Mouse (Mus musculus): ENCODE results near the gene Clybl. TPM values are rescaled to one million over a fixed set of nuclear protein-coding genes. Genes with fewer than 3 reads are reported as not detected.

Gene Clybl
- polyA plus RNA-seq, 1 experiment = 10.7 TPM

DNA sequence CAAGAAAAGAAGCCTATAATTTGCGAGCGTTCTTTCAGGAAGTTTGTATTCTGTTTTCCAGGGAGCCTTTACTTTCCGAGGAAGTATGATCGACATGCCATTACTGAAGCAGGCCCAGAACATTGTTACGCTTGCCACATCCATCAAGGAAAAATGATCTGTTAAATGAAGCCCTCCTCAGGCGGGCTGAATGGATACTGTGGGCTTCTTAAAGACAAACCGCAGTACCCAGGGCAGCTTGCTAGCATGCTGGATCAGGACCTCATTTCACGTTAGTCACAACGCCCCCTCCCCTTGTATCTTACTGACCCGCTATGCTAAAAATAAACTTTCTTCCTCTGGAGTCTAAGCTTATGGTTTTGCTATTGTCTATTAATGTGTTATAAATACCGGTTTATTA, 220.4 kb downstream of the Clybl start:
- 84% methylated on average over 11 of the region's 11 CpGs for WGBS
- no peak for DNase-seq (ENCODE audit: low read depth, low spot score)

DNA sequence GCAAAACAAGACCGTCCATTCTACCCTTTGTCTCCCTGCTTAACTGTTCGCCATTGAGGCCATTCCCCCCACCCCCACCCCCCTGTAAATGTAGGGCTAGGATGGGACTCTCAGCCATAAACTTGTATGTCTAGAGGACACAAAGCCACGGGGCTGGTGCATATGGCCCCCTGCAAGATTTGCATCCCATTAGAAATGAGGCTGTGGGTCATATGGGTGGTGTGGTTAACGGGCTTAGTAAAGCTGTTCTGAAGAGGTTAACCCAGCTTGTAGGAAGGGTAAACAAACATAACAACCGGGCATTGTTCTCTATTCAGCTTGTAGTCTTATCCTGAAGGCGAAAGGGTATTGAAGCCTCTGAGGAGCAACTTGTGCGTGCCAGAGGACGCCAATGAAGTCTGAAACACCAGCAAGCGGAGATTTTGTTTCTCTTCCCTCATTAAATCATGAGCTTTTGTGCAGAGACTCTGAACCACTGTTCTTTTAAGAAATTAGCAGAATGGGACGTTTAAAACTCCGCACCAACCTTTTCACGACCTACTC, 221.3 kb downstream of the Clybl start:
- DNase-seq (ENCODE audit: low read depth, low spot score) = no peak
- WGBS = 68% methylated on average over 12 of the region's 12 CpGs

DNA sequence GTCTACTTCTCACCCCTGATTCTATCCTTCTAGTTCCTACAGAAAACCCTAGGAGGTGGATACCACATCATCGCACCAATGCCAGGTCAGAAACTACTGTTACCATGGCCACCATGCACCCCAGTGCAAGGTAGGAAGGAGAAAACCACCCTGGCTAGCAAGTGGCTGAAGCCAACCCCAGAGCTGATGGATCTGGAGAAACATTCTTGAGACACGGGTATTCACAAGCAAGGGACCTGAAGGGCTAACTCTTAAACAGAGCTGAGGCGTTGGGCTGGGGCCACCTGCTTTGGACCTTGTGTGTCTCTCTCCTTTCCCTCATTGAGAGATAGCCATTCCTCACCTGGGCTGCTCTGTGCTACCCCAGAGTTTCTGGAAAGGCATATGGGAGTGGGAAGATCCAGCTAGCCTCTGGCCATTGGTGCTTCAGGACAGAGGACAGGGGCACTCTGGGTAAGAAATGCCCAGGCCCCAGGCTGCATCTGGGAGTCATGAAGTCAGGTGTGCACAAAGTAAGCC, 222.0 kb downstream of the Clybl start:
- WGBS = 93% methylated on average over 3 of the region's 3 CpGs
- no peak for DNase-seq (ENCODE audit: low read depth, low spot score)

DNA sequence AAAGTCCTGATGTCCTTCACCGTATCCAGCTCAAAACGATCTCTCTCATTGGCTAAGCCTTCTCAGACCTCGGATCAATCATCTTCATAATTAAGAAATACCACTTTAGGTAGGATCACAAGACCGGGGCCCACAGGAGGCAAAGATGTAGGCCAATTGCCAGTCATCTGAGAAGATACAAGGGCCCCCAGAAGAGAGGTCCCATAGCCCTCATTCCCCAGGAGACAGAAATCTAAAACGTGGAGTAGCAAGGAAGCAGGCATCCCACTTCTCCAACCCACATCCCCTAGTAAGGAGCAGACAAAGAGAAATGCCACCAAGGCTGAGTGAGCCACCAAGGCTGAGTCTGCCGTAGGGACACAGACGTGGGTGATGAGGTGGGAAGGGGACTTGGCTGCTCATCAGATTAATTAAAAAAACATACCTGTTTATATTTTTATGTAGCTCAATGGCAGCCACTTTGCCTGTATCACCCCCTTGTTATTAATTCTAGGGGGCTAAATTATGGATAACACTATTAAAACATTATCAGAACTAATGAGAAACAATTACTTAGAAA, 223.2 kb downstream of the Clybl start:
- DNase-seq (ENCODE audit: low read depth, low spot score) = no peak
- WGBS = 90% methylated on average over 7 of the region's 7 CpGs

DNA sequence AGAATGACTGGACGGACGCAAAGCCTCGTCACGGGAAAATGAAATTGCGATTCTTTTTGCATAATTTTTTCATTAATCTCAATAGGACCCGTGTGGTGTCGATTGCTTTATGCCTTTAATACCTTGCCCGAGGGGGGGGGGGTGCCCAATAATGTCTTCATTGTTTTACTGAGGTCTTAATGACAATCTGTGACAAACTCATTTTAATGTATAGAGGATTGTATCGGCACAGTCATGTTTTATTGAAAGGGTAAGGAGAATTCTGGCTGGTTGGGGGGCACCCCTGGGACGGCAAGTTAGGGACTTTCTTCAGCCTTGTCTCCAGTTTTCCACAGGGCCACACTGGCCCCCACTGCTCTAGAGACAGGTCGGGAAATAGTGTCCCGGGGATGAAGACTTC, 223.7 kb downstream of the Clybl start:
- DNase-seq (ENCODE audit: low read depth, low spot score) = no peak
- WGBS = 70% methylated on average over 12 of the region's 12 CpGs

DNA sequence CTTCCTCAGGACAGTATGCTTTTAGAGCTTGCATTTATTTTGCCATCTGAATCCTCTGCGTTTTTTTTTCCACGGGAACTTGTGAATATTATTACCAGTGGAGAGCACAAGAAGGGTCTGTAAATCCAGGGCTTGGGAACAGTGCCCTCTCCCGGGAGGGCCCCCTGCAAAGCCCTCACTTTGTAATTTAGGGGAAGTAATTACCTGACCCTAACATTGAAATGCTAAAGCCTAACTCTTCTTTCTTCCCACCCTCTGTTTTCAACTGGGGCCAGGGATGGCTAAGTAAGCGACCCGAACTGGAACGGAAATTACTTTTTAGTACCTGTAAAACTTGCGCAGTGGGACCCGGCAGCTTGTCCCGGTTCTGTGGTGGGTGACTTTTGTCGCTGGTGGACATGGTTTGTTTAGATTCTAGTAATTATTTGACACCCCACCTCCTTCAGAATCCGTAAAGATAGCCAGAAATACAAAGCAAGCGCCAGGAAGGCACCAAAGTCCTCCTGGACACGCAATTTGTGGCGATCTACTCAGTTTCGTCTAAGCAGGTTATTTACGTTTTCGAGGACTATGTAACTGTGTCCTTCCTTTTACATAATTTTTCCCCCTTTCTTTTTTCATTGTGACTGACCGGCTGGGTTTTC, 224.5 kb downstream of the Clybl start:
- no peak for DNase-seq (ENCODE audit: low read depth, low spot score)
- WGBS = 9% methylated on average over 18 of the region's 18 CpGs

DNA sequence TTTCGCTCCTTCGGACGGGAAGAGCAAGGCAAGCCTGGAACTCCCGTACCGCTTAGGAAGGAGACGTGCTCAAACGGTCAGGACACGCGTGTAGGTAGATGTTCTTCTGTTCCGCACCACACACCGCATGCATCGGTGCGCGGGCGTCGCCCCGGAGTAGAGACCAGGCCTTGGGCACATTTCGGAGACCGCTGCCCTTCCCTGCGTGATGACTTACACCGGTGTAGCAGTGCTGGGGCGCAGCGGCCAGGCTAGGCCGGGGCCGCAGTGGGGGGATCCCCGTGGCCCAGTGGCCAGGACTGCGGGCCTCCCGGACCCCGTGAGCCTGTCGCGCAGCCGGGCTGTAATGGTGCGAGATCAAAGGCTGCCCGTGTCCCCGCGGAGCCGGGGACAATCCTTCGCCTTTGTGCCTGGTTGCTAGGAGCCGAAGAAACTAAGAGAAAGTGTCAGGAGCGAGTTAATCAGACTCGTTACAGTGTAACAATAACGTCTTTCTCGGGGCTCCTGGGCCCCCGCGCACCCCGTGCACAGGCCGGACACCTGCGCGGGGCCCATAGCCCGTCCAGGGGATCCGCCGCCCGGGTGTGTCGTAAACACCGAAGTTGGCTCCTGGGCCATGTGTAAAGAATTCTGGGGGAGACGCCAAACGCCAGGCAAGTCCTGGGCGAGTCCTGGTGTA, 225.2 kb downstream of the Clybl start:
- DNase-seq (ENCODE audit: low read depth, low spot score) = no peak
- 3% methylated on average over 58 of the region's 58 CpGs for WGBS

DNA sequence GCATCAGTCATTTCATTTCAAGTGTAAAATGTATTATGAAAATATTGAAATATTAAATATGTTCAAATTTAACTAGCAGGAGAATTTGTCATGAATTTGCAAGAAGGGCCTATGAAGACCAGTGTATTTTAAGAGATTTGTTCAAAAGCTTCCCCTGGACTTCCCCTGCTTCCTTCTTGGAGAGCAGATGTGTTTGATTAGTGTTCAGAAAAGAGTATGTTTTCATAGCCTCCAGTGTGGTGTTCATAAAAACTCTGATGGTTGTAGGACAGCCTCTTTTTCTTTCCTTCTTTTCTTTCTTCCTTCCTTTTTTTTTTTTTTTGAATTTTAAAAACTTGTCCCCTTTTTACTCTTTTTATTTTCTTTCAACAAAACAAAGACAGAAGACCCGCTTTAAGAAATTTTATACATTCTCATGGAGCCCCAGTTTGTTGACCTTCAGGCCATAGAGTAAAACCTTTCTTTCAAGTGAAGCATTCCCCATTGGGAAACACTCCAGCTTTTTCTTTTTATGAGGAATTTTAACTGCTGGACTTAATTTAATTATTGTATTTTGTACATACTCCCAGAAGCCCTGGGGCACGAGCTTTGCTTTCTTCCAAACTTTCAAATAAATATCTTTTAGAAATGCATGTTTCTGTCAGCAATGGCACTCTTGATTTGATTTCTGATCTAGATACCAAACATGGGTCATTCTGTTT, 231.5 kb downstream of the Clybl start:
- 55% methylated on average over 2 of the region's 2 CpGs for WGBS
- DNase-seq (ENCODE audit: low read depth, low spot score) = no peak

DNA sequence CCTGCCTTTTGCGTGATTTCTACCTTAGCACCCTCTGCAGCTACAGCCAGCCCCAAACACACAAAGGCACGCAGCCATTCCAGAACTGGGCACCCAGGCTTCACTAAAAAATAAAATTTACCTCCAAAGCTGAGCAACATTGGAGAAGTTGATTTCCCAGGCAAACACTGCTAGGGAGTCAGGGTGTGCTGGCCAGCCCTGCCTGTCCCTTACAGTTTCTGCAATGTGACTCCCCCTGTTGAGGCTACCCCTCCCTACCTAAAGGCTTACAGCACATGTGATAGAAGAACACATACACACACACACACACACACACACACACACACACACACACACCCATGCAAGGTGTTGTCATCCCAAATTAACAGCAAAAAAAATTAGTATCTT, 232.0 kb downstream of the Clybl start:
- 78% methylated on average over 2 of the region's 2 CpGs for WGBS
- no peak for DNase-seq (ENCODE audit: low read depth, low spot score)

DNA sequence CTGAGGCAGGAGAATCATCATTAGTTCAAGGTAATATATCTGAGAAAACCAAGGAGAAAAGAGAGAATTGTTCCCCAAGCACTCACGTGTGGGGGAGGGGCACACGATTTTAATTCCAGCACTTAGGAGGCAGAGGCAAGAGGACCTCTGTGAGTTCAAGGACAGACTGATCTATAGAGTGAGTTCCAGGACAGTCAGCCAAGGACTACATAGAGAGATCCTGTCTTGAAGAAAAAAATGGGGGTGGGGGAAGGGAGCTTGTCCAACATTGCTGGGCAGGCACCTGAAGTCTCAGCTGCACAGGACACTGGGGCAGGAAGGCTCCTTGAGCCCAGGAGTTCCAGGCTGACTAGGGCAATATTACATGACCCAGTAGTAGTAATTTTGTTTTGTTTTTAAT, 233.3 kb downstream of the Clybl start:
- WGBS = 90% methylated on average over 2 of the region's 2 CpGs
- DNase-seq (ENCODE audit: low read depth, low spot score) = no peak

DNA sequence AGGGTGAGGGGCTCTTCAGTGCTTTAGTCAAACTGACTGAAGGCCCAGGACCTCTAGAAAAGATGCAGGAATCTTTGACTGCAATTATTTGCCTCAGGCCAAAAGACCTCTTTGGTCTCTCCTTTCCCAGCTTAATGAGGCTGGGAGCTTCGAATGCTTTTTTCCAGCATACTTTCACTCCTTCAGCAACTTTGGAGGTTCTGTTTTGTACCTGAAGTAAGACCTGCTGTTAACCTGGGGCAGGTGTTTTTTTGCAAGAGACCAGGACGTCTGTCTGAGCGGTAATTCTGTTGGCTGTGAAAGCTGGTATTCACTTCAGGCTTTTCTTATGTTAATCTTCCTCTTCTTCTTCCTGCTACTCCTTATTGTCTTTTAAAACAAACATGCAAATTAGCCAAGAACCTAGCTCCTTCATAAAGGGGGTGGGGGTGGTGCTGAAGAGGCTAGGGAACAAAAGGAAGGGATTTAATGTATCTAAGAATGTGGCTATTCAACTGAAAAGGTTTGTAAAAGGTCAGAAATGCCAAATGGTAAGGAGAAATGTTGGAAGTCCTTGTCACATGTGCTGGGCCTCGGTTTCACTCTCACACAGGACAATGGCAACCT, 234.8 kb downstream of the Clybl start:
- DNase-seq (ENCODE audit: low read depth, low spot score) = no peak
- 45% methylated on average over 4 of the region's 4 CpGs for WGBS

DNA sequence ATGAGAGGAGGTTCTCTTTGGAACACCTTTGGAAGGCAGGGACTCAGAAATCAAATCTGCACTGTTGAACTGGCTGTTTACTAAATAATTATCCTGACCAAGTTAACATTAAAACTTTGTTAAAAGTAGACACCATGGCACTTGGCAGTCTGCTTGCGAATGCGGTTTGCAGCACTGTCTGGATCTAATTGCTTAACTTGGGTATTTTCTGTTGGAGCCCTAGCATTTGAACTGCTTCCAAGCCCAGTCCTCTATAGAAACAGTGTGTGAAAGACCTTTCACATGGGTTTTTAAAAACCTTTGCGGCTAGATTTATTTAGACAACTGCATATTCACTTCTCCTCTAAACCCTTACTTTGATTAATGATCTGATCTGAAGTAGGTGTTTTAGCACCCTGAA, 242.9 kb downstream of the Clybl start:
- DNase-seq (ENCODE audit: low read depth, low spot score) = no peak
- 95% methylated on average over 3 of the region's 3 CpGs for WGBS

DNA sequence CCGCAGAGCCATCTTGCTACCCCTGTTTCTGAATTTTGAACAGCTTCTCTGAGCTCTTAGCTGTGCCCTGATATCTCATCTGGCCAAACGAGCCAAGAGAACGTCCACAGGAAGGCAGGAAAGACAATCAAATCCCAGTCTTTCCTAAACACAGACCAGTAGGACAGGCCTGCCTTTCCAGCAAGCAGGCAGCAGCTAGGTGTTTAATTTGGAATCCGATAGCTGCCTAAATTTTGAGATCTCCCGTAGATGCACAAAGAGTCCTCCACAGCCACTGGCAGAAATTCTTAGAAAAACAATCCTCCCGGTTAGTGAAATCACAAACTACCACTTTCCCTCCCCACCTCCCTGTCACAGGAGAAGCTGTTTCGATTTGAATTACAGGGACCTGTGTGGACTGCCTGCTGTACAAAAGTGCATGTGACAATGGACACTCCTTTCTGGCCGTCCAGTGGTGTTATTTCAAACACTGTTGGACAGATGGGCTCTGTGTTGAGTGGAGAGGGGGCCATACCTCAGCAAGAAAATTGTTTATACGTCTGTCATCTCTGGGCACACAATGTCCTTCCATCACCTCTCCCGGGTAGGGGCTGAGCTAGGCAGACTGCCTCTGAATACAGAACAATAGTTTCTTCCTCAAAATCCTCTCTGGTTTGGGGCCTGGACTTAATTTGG, 245.2 kb downstream of the Clybl start:
- DNase-seq (ENCODE audit: low read depth, low spot score) = no peak
- 51% methylated on average over 10 of the region's 10 CpGs for WGBS

DNA sequence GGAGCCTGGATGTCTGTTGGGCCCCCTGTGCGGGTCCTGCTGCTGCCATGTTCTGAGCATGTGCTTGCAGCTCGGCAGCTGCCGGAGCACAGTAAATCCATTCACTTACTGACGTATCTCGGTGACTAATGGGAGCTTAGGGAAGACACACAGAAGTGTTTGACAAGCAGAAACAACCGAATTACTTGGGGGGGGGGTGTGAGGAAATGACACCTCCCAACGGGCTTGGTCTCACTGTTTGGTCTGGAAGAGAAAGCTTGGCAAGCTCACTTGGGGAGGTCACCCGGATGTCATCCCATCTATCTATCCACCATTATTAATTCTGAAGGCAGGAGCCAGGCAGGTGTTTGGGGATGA, 245.7 kb downstream of the Clybl start:
- no peak for DNase-seq (ENCODE audit: low read depth, low spot score)
- WGBS = 64% methylated on average over 8 of the region's 8 CpGs

DNA sequence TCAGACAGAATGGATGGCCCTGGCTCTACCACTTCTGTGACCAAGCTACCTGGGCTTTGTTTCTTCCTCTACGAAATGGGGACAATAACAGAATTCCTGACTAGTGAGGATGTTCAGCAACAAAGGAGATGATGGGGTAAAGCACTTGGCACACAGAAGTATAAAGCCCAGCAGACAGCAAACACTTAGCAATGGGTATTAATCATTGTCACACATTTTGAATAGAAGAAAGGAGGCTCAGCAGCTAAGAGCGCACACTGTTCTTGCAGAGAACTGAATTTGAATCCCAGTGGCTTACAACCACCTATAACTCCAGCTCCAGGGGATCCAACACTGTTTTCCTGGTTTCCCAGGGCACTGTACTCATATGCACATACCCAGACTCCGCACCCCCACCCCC, 246.2 kb downstream of the Clybl start:
- DNase-seq (ENCODE audit: low read depth, low spot score) = no peak
- 79% methylated on average over 3 of the region's 3 CpGs for WGBS

DNA sequence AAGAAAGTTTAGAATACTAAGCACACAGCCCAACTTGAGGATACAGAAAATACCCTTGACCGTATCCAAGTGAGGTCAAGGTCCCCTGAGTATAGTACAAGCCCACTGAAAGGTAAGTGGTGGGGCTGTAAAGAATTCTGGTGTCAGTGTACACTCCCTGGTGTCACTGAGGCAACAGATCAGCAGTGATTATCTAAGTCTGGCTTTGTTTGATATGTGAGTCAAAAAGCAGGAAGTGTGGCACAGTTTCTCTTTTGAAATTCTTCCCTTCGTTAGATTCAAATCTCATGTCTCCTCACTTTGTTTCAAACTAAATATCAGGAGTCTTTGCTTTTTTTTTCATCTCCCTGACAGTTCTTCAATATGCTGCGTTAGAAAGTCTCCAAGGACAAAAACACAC, 251.1 kb downstream of the Clybl start:
- DNase-seq (ENCODE audit: low read depth, low spot score) = no peak
- WGBS = 44% methylated on average over 3 of the region's 3 CpGs

DNA sequence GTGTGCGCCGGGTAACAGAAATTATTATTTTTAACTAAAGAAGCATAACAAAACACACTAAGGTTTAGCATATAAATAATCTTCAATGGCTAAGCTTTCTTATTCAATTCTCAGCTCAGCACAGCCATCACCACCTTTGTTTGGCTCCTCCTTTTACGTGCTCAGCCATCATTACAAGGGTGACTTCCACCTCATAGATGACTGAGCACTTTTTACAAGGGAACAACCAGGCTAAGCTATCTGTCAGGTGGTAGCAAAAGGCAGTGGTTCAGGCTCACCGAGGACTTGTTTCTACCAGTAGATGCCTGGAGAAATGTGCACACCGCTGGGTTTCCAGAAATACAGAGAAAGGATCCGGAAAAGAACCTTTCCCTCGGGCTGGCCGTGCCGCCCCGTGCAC, 252.5 kb downstream of the Clybl start:
- DNase-seq (ENCODE audit: low read depth, low spot score) = no peak
- WGBS = 63% methylated on average over 10 of the region's 10 CpGs

DNA sequence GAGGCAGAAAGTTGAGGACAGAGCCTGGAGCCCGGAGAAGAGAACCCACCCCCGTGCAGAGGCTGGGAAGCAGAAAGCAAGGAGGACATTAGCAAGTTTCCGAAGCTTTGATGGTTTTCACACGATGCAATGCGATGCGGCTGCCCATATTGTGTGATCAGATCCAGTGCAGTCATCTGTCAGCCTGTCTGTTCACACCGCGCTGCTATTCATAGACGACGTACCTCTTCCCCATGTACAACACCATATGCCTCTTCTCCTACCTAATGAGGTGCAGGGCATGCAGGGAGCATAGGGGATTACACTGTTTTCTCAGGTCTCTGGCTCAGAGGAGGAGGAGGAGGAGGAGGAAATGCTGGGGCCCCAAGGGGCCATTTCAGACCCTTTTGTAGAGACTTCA, 255.3 kb downstream of the Clybl start:
- 82% methylated on average over 10 of the region's 10 CpGs for WGBS
- no peak for DNase-seq (ENCODE audit: low read depth, low spot score)
